Mouse (Mus musculus): Measurements from ENCODE around the gene Nr2c1. TPM values are rescaled to one million over a fixed set of nuclear protein-coding genes. Genes with fewer than 3 reads are reported as not detected.

Nr2c1 gene
- total RNA-seq, 2 experiments from 2014 or later = 7.1 to 7.6 TPM

GRCm38 (mm10) chr10:94134535-94135390 is 13.1 kb upstream of the Nr2c1 start:
- no peak for DNase-seq (ENCODE audit: low spot score)

GRCm38 (mm10) chr10:94138890-94139482 is 8.8 kb upstream of the Nr2c1 start:
- intact Hi-C loops (cut with DNase I) = no loop called here
- DNase-seq (ENCODE audit: low spot score) = no peak

More at GRCm38 (mm10) chr10:94134535-94135390, 13.1 kb upstream of the Nr2c1 start:
- intact Hi-C loops (cut with DNase I) = no loop called here

GRCm38 (mm10) chr10:94140227-94140931 is 7.4 kb upstream of the Nr2c1 start:
- DNase-seq (ENCODE audit: low spot score) = no peak
- intact Hi-C loops (cut with DNase I) = no loop called here

GRCm38 (mm10) chr10:94142427-94142826 is 5.4 kb upstream of the Nr2c1 start:
- no peak for DNase-seq (ENCODE audit: low spot score)
- intact Hi-C loops (cut with DNase I) = no loop called here

- no peak for DNase-seq (ENCODE audit: low spot score)
Observed at GRCm38 (mm10) chr10:94144581-94144980, 3.2 kb upstream of the Nr2c1 start.

GRCm38 (mm10) chr10:94147391-94147755 is 450 bp upstream of the Nr2c1 start:
- no peak for DNase-seq (ENCODE audit: low spot score)
- intact Hi-C loops (cut with DNase I) = loop anchor here (5.0 kb wide), 1 partner anchor 260 kb away; no protein-coding TSS in a partner anchor

More at GRCm38 (mm10) chr10:94144581-94144980, 3.2 kb upstream of the Nr2c1 start:
- intact Hi-C loops (cut with DNase I) = no loop called here

- intact Hi-C loops (cut with DNase I) = no loop called here
Observed at GRCm38 (mm10) chr10:94151488-94151887, 3.7 kb downstream of the Nr2c1 start.

GRCm38 (mm10) chr10:94153841-94154240 is 6.0 kb downstream of the Nr2c1 start:
- intact Hi-C loops (cut with DNase I) = no loop called here
- no peak for DNase-seq (ENCODE audit: low spot score)

More at GRCm38 (mm10) chr10:94151488-94151887, 3.7 kb downstream of the Nr2c1 start:
- DNase-seq (ENCODE audit: low spot score) = no peak

GRCm38 (mm10) chr10:94158962-94159361 is 11.1 kb downstream of the Nr2c1 start:
- DNase-seq (ENCODE audit: low spot score) = no peak
- intact Hi-C loops (cut with DNase I) = no loop called here

GRCm38 (mm10) chr10:94159406-94159805 is 11.6 kb downstream of the Nr2c1 start:
- DNase-seq (ENCODE audit: low spot score) = no peak
- intact Hi-C loops (cut with DNase I) = no loop called here

- DNase-seq (ENCODE audit: low spot score) = no peak
- intact Hi-C loops (cut with DNase I) = no loop called here
Observed at GRCm38 (mm10) chr10:94161051-94161765, 13.4 kb downstream of the Nr2c1 start.

- intact Hi-C loops (cut with DNase I) = no loop called here
- no peak for DNase-seq (ENCODE audit: low spot score)
Observed at GRCm38 (mm10) chr10:94162031-94162430, 14.2 kb downstream of the Nr2c1 start.

GRCm38 (mm10) chr10:94164104-94164845 is 16.5 kb downstream of the Nr2c1 start:
- intact Hi-C loops (cut with DNase I) = no loop called here
- no peak for DNase-seq (ENCODE audit: low spot score)

GRCm38 (mm10) chr10:94165426-94165825 is 17.6 kb downstream of the Nr2c1 start:
- no peak for DNase-seq (ENCODE audit: low spot score)
- intact Hi-C loops (cut with DNase I) = no loop called here

GRCm38 (mm10) chr10:94167051-94167750 is 19.4 kb downstream of the Nr2c1 start:
- intact Hi-C loops (cut with DNase I) = no loop called here
- DNase-seq (ENCODE audit: low spot score) = no peak

GRCm38 (mm10) chr10:94171440-94172130 is 23.8 kb downstream of the Nr2c1 start:
- intact Hi-C loops (cut with DNase I) = no loop called here
- no peak for DNase-seq (ENCODE audit: low spot score)

GRCm38 (mm10) chr10:94172137-94172536 is 24.3 kb downstream of the Nr2c1 start:
- no peak for DNase-seq (ENCODE audit: low spot score)

GRCm38 (mm10) chr10:94172706-94173105 is 24.9 kb downstream of the Nr2c1 start:
- intact Hi-C loops (cut with DNase I) = no loop called here
- DNase-seq (ENCODE audit: low spot score) = no peak

More at GRCm38 (mm10) chr10:94172137-94172536, 24.3 kb downstream of the Nr2c1 start:
- intact Hi-C loops (cut with DNase I) = no loop called here

All from heart, postnatal 25 days (tissue).